ENCODE assay signal across 7 mouse cellular contexts in the genomic region with DNA sequence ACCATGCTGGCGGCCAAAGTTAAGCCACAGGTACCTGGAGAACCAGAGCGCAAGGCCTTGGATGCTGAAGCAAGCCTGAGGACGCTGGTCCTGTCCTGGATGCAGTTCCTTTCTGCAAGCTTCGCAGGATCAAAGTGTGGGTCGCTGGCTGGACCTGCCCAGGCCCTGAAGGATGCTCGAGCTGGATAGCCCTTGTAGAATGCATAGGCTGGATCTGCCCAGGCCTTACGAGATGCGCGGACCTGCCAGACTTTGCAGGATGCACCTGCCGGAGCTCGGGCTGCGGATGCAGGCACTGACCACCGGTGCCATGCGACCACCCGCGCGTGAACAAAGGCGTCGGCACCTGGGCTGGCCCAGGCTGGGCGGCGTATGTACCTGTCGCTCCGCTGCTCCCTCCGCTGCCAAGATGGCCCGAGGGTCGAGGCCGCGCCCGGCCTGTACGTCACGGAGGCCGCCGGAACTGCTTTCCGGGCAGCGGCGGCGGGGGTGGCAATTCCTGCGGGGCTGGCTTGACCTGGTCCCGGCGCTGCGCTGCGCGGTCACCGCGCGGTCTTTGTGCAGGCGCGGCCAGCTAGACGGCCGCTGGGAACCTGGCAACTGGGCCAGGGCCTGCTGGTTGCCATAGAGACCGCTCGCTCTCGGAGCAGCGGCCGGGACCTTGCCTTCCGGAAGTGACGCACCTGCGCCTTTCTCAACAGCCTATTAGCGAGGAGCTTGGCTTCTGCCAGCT. TPM values are rescaled to one million over a fixed set of nuclear protein-coding genes. Genes with fewer than 3 reads are reported as not detected.
DNase-seq lines count a peak whose midpoint lies in the region; ATAC-seq and TF ChIP-seq lines count a peak whose summit lies in the region.

A gene (minus strand): TSS at position 635 of the 733 bp plus-strand sequence.

- H3K27me3 ChIP-seq in heart, embryonic 13.5 days (replicated peaks), result peaks cover 7% of the 10 kb centered on the region; the same call in 1 of the 2 replicates
- H3K27me3 ChIP-seq in kidney, embryonic 16.5 days (ENCODE audit: insufficient read depth, low read length), result no peaks in the 10 kb centered on the region
- no peaks in the 10 kb centered on the region for H3K27me3 ChIP-seq in limb, embryonic 15.5 days
- no peaks in the 10 kb centered on the region for H3K27me3 ChIP-seq in midbrain, postnatal 0 days (ENCODE audit: insufficient read depth, low read length)

- peak within 1 kb of the TSS; percentile 63 for H3K4me3 ChIP-seq in heart, embryonic 13.5 days
- peak within 1 kb of the TSS; percentile 70 for H3K4me3 ChIP-seq in kidney, embryonic 16.5 days (ENCODE audit: low read length)
- peak within 1 kb of the TSS; percentile 74 for H3K4me3 ChIP-seq in limb, embryonic 15.5 days
- peak within 1 kb of the TSS; percentile 62 for H3K4me3 ChIP-seq in midbrain, postnatal 0 days (ENCODE audit: low read depth, low read length)

- peak within 1 kb of the TSS; percentile 76 for H3K4me2 ChIP-seq in heart, embryonic 13.5 days
- H3K4me2 ChIP-seq in kidney, embryonic 16.5 days (replicated peaks; ENCODE audit: low read depth, low read length), result peak within 1 kb of the TSS; percentile 87
- peak within 1 kb of the TSS; percentile 55 for H3K4me2 ChIP-seq in limb, embryonic 15.5 days
- peak within 1 kb of the TSS; percentile 71 for H3K4me2 ChIP-seq in midbrain, postnatal 0 days (ENCODE audit: low read depth, low read length, poor library complexity, severe bottlenecking)

- H3K27ac ChIP-seq in heart, embryonic 13.5 days (replicated peaks), result peak within 1 kb of the TSS; percentile 46; the same call in 1 of the 2 replicates
- peak within 1 kb of the TSS; percentile 78 for H3K27ac ChIP-seq in kidney, embryonic 16.5 days (ENCODE audit: low read length)
- H3K27ac ChIP-seq in limb, embryonic 15.5 days, result peak within 1 kb of the TSS; percentile 74
- peak within 1 kb of the TSS; percentile 89 for H3K27ac ChIP-seq in midbrain, postnatal 0 days (ENCODE audit: low read depth, low read length)

- no peaks in the 10 kb centered on the region for H3K9me3 ChIP-seq in heart, embryonic 13.5 days
- peaks cover 11% of the 10 kb centered on the region for H3K9me3 ChIP-seq in kidney, embryonic 16.5 days (ENCODE audit: low read length)
- H3K9me3 ChIP-seq in limb, embryonic 15.5 days, result no peaks in the 10 kb centered on the region
- no peaks in the 10 kb centered on the region for H3K9me3 ChIP-seq in midbrain, postnatal 0 days (ENCODE audit: low read length)

- WGBS in heart, embryonic 13.5 days, result 10% methylated on average over 59 of the region's 59 CpGs
- 11% methylated on average over 59 of the region's 59 CpGs for WGBS in kidney, embryonic 16.5 days
- 9% methylated on average over 59 of the region's 59 CpGs for WGBS in limb, embryonic 15.5 days
- WGBS in midbrain, postnatal 0 days, result 10% methylated on average over 58 of the region's 59 CpGs

- peaks cover 4% of the 10 kb centered on the region; the same call in 1 of the 2 replicates for H3K4me1 ChIP-seq in heart, embryonic 13.5 days
- H3K4me1 ChIP-seq in kidney, embryonic 16.5 days (ENCODE audit: insufficient read depth, low read length), result 0 out of 2 replicates have a peak, but pooled peaks cover 4% of the 10 kb centered on the region
- H3K4me1 ChIP-seq in limb, embryonic 15.5 days, result peaks cover 28% of the 10 kb centered on the region
- peaks cover 10% of the 10 kb centered on the region; the same call in 1 of the 2 replicates for H3K4me1 ChIP-seq in midbrain, postnatal 0 days (ENCODE audit: insufficient read depth, low read length)

- peak; percentile 63; the same call in 1 of the 2 replicates for ATAC-seq in heart, embryonic 13.5 days (ENCODE audit: extremely low read depth, insufficient number of reproducible peaks, low FRiP score, low TSS enrichment)
- peak; percentile 88 for ATAC-seq in kidney, embryonic 16.5 days (ENCODE audit: low FRiP score, low TSS enrichment)
- peak; percentile 70 for ATAC-seq in limb, embryonic 15.5 days (ENCODE audit: insufficient number of reproducible peaks, low FRiP score, low TSS enrichment, low read depth)
- ATAC-seq in midbrain, postnatal 0 days (ENCODE audit: low FRiP score), result peak; percentile 90

- DNase-seq in brain, embryonic 18.5 days (ENCODE audit: low read depth, low spot score), result peak; percentile 77
- peak; percentile 61 for DNase-seq in fibroblast of lung, adult 2 months (ENCODE audit: low read depth)
- peak; percentile 96 for DNase-seq in midbrain, postnatal 0 days (ENCODE audit: low spot score)
- peak; percentile 47 to 79 for DNase-seq in spleen, postnatal 10 days (ENCODE audit: low spot score in 2 of 2)

- peak within 1 kb of the TSS; percentile 78 for H3K9ac ChIP-seq in heart, embryonic 13.5 days
- H3K9ac ChIP-seq in kidney, embryonic 16.5 days (replicated peaks; ENCODE audit: low read length), result peak within 1 kb of the TSS; percentile 86
- H3K9ac ChIP-seq in limb, embryonic 15.5 days, result peak within 1 kb of the TSS; percentile 64
- H3K9ac ChIP-seq in midbrain, postnatal 0 days (replicated peaks; ENCODE audit: low read length, poor library complexity, severe bottlenecking), result peak within 1 kb of the TSS; percentile 84

- no peak for TF ChIP-seq CTCF in midbrain, postnatal 0 days (IDR thresholded peaks at IDR 0.05)

- peaks cover 26% of the 10 kb centered on the region for H3K36me3 ChIP-seq in heart, embryonic 13.5 days
- peaks cover 12% of the 10 kb centered on the region for H3K36me3 ChIP-seq in kidney, embryonic 16.5 days (ENCODE audit: insufficient read depth, low read length)
- peaks cover 31% of the 10 kb centered on the region for H3K36me3 ChIP-seq in limb, embryonic 15.5 days
- peaks cover 8% of the 10 kb centered on the region; the same call in 1 of the 2 replicates for H3K36me3 ChIP-seq in midbrain, postnatal 0 days (ENCODE audit: insufficient read depth, low read length)

RNA-seq across cellular contexts. Expression of the gene that starts here (rescaled TPM):
- polyA plus RNA-seq in heart, embryonic 13.5 days (2015; fragmentation: Nextera tagmentation; extraction: Ambion mirVana), result 9.2 and 9.8 TPM in 2 replicates
- 16.6 and 17.7 TPM in 2 replicates for polyA plus RNA-seq in kidney, embryonic 16.5 days (2015; fragmentation: Nextera tagmentation; extraction: Ambion mirVana)
- 16.5 and 17.7 TPM in 2 replicates for polyA plus RNA-seq in limb, embryonic 15.5 days (2015; fragmentation: Nextera tagmentation; extraction: Ambion mirVana)
- total RNA-seq in midbrain, postnatal 0 days (2014; rRNA removed), result 85.5 and 90.3 TPM in 2 replicates
- 52.9 and 55.9 TPM in 2 replicates for polyA plus RNA-seq in midbrain, postnatal 0 days (2015; fragmentation: Nextera tagmentation; extraction: Ambion mirVana)

Comparison
In these comparisons a context has a peak if more than half of its experiments do, and no peak if none do; other contexts are left out.
1. Peak in every context shown above with its lines: DNase-seq, ATAC-seq, H3K4me3 ChIP-seq and H3K27ac ChIP-seq.